Mouse (Mus musculus) embryonic facial prominence, embryonic 13.5 days (tissue): ENCODE measurements around the gene Gm17571. TPM values are rescaled to one million over a fixed set of nuclear protein-coding genes. Genes with fewer than 3 reads are reported as not detected.

ENCODE experiments used
- ATAC-seq: fragments of 200-750 bp; cut with Nextera tagmentation; 2 replicates; pipeline ENCODE4 v1.8.0; 2017; ENCODE audit warnings: low read depth; ENCODE audit not compliant: insufficient number of reproducible peaks, insufficient read depth, low FRiP score, low TSS enrichment
- H3K27ac ChIP-seq: fragments of 300-500 bp; sonication (generic); 2 replicates; pipeline ENCODE4 v1.5.1; 2015; ENCODE audit warnings: moderate library complexity, mild to moderate bottlenecking, inconsistent platforms
- H3K27me3 ChIP-seq: fragments of 300-500 bp; sonication (generic); 2 replicates; pipeline ENCODE4 v1.6.1; 2015; ENCODE audit warnings: mild to moderate bottlenecking, inconsistent platforms
- H3K36me3 ChIP-seq: fragments of 300-500 bp; sonication (generic); 2 replicates; pipeline ENCODE4 v1.6.1; 2015; ENCODE audit warnings: mild to moderate bottlenecking, inconsistent platforms
- H3K4me1 ChIP-seq: fragments of 300-500 bp; sonication (generic); 2 replicates; pipeline ENCODE4 v1.6.1; 2015; ENCODE audit warnings: inconsistent platforms
- H3K4me2 ChIP-seq: fragments of 300-500 bp; sonication (generic); 2 replicates; pipeline ENCODE4 v1.6.1; 2015; ENCODE audit warnings: moderate library complexity, mild to moderate bottlenecking, inconsistent platforms
- H3K4me3 ChIP-seq: fragments of 300-500 bp; sonication (generic); 2 replicates; pipeline ENCODE4 v1.5.1; 2015; ENCODE audit warnings: mild to moderate bottlenecking, inconsistent platforms
- H3K9ac ChIP-seq: fragments of 300-500 bp; sonication (generic); 2 replicates; pipeline ENCODE4 v1.6.1; 2015; ENCODE audit warnings: mild to moderate bottlenecking, inconsistent platforms
- H3K9me3 ChIP-seq: fragments of 300-500 bp; sonication (generic); 2 replicates; pipeline ENCODE4 v1.6.1; 2016; ENCODE audit warnings: inconsistent platforms
- WGBS: fragments of 180-500 bp; shearing (Covaris S2); methylation state at CpG from one replicate; pipeline ENCODE4 v1.1.7; 2015; ENCODE audit warnings: mixed read lengths; 5-methylcytosine and 5-hydroxymethylcytosine counted together
- polyA plus RNA-seq: library from polyadenylated mRNA; unstranded; fragments of >200 nt; fragmentation: Nextera tagmentation; extraction: Ambion mirVana; gene quantifications from 2 replicates; pipeline ENCODE4 v1.2.1, GENCODE M21; 2015

Gm17571 gene
- polyA plus RNA-seq, 1 experiment from 2014 or later = not detected

- H3K4me1 ChIP-seq = peaks cover 36% of the 10 kb centered on the region
- WGBS = 14% methylated on average over 7 of the region's 7 CpGs
- no peaks in the 10 kb centered on the region for H3K36me3 ChIP-seq
- no peak for ATAC-seq
- no peak overlapping the region for H3K27ac ChIP-seq
- H3K9ac ChIP-seq = no peak overlapping the region
- no peak overlapping the region for H3K4me3 ChIP-seq
- no peaks in the 10 kb centered on the region for H3K27me3 ChIP-seq
- no peaks in the 10 kb centered on the region for H3K9me3 ChIP-seq
- H3K4me2 ChIP-seq = no peak overlapping the region
These were observed 23.5 kb upstream of the Gm17571 start for GRCm38 (mm10) chr9:13470013-13470412.

GRCm38 (mm10) chr9:13468778-13469177, 22.2 kb upstream of the Gm17571 start:
- 0 out of 2 replicates have a peak overlapping the region, but pooled peaks have one; percentile 11 for H3K27ac ChIP-seq
- H3K9me3 ChIP-seq = no peaks in the 10 kb centered on the region
- ATAC-seq = no peak
- H3K36me3 ChIP-seq = no peaks in the 10 kb centered on the region
- no peak overlapping the region for H3K9ac ChIP-seq
- no peak overlapping the region for H3K4me2 ChIP-seq
- H3K27me3 ChIP-seq = no peaks in the 10 kb centered on the region
- H3K4me3 ChIP-seq = no peak overlapping the region
- peaks cover 34% of the 10 kb centered on the region for H3K4me1 ChIP-seq
- 74% methylated on average over 6 of the region's 6 CpGs for WGBS

GRCm38 (mm10) chr9:13467745-13468144, 21.2 kb upstream of the Gm17571 start:
- Histone ChIP-seq H3K9ac (no peak overlapping the region), H3K4me3 (no peak overlapping the region), H3K27me3 (no peaks in the 10 kb centered on the region), H3K27ac (no peak overlapping the region), H3K4me1 (peaks cover 34% of the 10 kb centered on the region), H3K36me3 (no peaks in the 10 kb centered on the region), H3K9me3 (no peaks in the 10 kb centered on the region), H3K4me2 (no peak overlapping the region)
- 73% methylated on average over 7 of the region's 7 CpGs for WGBS
- ATAC-seq = no peak

DNA sequence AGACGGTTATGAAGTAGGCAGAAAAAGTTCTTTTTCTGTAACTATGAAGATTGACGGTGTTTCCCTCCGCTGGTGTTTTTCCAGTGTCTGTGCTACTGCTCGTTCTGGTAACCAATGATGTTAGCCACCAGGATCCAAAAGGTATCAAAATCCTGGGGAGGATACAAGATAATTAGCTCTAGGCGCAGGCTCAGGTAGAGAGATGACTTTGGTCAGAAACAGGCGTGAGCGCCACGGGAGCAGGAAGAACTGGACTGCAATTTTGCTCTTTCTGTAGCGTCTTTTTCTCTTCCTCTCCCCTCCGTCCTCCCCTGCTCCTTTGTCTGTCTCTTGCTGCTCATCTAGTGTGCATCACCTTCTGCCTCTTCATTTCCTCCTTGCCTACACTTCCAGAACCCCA, 20.3 kb upstream of the Gm17571 start:
- Histone ChIP-seq H3K36me3 (no peaks in the 10 kb centered on the region), H3K27me3 (no peaks in the 10 kb centered on the region), H3K4me2 (no peak overlapping the region), H3K9me3 (no peaks in the 10 kb centered on the region), H3K9ac (no peak overlapping the region), H3K4me3 (no peak overlapping the region), H3K4me1 (peaks cover 34% of the 10 kb centered on the region), H3K27ac (no peak overlapping the region)
- 81% methylated on average over 10 of the region's 10 CpGs for WGBS
- no peak for ATAC-seq

DNA sequence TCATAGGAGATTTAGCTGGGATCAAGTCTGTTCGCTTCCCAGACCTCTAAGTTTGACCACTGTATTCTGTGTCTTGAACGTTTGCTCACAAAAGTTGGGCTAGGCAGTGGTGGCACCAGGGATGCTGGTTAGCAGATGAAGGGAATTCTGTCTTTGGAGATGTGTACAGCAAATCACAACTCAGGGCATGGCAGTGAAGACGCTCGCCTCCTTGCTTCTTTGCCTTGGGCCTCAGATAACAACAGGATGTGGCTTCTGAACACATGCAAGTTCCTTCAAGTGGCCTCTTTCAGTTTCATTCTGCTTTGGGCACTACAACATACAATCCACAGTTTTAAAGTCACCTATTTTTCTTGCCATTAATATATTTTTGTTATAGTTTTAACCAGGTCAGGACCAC, 19.8 kb upstream of the Gm17571 start:
- ATAC-seq = no peak
- H3K27me3 ChIP-seq = no peaks in the 10 kb centered on the region
- no peaks in the 10 kb centered on the region for H3K9me3 ChIP-seq
- H3K27ac ChIP-seq = no peak overlapping the region
- H3K4me1 ChIP-seq = peaks cover 34% of the 10 kb centered on the region
- no peak overlapping the region for H3K4me2 ChIP-seq
- no peaks in the 10 kb centered on the region for H3K36me3 ChIP-seq
- H3K9ac ChIP-seq = no peak overlapping the region
- H3K4me3 ChIP-seq = no peak overlapping the region
- 65% methylated on average over 4 of the region's 4 CpGs for WGBS

GRCm38 (mm10) chr9:13465358-13466020, 18.9 kb upstream of the Gm17571 start:
- Histone ChIP-seq H3K9me3 (no peaks in the 10 kb centered on the region), H3K9ac (no peak overlapping the region), H3K4me3 (no peak overlapping the region), H3K27me3 (no peaks in the 10 kb centered on the region), H3K27ac (no peak overlapping the region), H3K36me3 (no peaks in the 10 kb centered on the region), H3K4me1 (peaks cover 34% of the 10 kb centered on the region), H3K4me2 (no peak overlapping the region)
- no peak for ATAC-seq
- 60% methylated on average over 4 of the region's 4 CpGs for WGBS

DNA sequence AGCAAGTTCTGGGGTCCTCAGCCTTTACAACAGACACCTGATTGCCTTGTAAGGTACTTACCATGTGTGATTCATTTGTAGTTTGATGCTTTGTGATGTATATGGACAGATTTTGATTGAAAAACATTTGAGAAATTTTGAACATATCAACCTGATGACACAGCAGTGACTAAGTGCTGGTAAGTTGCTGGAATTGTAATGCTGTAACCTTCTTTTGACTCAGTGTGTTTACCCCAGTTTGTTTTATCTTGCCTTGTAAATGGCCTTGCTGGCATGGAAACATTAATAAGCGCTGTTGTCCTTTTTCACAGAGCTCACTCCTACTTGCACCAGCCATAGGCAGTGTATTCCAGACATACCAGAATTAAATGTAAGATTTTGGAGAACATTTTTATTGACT, 14.4 kb upstream of the Gm17571 start:
- no peak overlapping the region for H3K4me3 ChIP-seq
- no peaks in the 10 kb centered on the region for H3K9me3 ChIP-seq
- WGBS = 93% methylated on average over 1 of the region's 1 CpGs
- no peaks in the 10 kb centered on the region for H3K27me3 ChIP-seq
- ATAC-seq = no peak
- no peak overlapping the region for H3K27ac ChIP-seq
- no peaks in the 10 kb centered on the region for H3K36me3 ChIP-seq
- no peak overlapping the region for H3K4me2 ChIP-seq
- no peak overlapping the region for H3K9ac ChIP-seq
- peaks cover 23% of the 10 kb centered on the region; the same call in 1 of the 2 replicates for H3K4me1 ChIP-seq

DNA sequence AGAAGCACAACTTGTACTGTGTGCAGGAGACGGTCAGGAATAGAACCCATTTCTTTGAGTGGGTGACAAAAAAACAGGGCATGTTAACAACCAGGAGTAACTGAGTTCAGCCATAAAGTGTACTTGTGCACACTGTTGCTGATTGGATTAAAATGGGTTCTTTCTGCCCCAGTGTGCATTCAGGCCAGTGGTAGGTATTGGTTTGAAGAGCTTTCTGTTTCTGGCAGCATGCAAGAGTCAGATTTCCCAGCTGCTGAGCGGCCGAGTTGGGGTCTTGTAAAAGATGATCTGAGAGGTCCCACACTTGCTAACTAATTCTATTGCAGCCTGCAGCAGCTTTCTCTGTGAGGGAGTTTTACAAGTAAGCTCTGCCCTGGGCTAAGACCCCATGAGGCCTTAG, 13.5 kb upstream of the Gm17571 start:
- Histone ChIP-seq H3K9me3 (no peaks in the 10 kb centered on the region), H3K4me3 (no peak overlapping the region), H3K4me1 (peaks cover 20% of the 10 kb centered on the region), H3K4me2 (no peak overlapping the region), H3K9ac (no peak overlapping the region), H3K27ac (no peak overlapping the region), H3K27me3 (no peaks in the 10 kb centered on the region), H3K36me3 (no peaks in the 10 kb centered on the region)
- 65% methylated on average over 3 of the region's 3 CpGs for WGBS
- no peak for ATAC-seq

DNA sequence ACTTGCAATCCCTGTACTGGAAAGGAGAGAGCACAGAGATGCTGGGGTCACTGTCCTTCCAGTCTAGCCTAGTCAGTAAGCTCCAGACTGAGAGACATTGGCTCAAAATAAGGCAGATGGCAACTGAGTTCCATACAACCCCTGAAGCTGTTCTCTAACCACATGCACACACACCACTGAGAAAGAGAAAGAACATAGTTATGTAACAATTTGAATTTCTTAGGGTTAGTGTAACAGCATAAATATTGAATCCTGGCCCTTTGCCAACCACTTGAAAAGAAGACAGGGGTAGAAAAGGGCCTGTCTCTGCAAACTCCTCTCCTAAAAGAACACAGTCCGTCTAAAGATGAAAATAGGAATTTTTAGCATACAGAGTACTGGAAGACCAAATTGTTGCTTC, 12.8 kb upstream of the Gm17571 start:
- Histone ChIP-seq H3K27ac (no peak overlapping the region), H3K9ac (no peak overlapping the region), H3K9me3 (no peaks in the 10 kb centered on the region), H3K4me1 (peaks cover 26% of the 10 kb centered on the region), H3K4me3 (no peak overlapping the region), H3K4me2 (no peak overlapping the region), H3K27me3 (no peaks in the 10 kb centered on the region), H3K36me3 (no peaks in the 10 kb centered on the region)
- no peak for ATAC-seq
- WGBS = 49% methylated on average over 1 of the region's 1 CpGs

DNA sequence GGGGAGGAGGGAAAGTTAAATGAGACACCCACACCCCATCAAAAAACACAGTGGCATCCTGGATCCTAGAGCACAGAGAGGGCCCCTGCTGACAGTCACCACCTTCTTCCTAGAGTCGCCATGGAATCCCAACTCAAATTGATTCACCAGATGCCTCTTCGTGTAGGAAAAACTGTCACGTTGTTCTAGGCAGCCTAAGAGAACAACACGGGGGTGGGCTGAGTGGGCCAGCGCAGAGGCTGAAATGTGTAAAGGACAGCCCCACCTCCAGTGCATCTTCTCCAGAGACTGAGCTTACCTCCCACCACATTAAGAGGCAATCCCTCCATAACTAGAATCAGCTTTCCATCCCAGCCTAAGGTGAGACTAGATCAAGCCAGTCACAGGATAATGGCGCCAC, 11.2 kb upstream of the Gm17571 start:
- no peak for ATAC-seq
- WGBS = 79% methylated on average over 6 of the region's 6 CpGs
- H3K27me3 ChIP-seq = no peaks in the 10 kb centered on the region

GRCm38 (mm10) chr9:13455231-13455630, 8.7 kb upstream of the Gm17571 start:
- H3K27ac ChIP-seq = peak overlapping the region; percentile 55; the same call in 1 of the 2 replicates
- no peak for ATAC-seq
- no peaks in the 10 kb centered on the region for H3K36me3 ChIP-seq
- no peak overlapping the region for H3K4me2 ChIP-seq
- H3K9ac ChIP-seq = no peak overlapping the region
- H3K27me3 ChIP-seq = no peaks in the 10 kb centered on the region
- no peaks in the 10 kb centered on the region for H3K9me3 ChIP-seq
- no peak overlapping the region for H3K4me3 ChIP-seq
- peaks cover 25% of the 10 kb centered on the region for H3K4me1 ChIP-seq
- 51% methylated on average over 1 of the region's 1 CpGs for WGBS

More for the DNA sequence above, 11.2 kb upstream of the Gm17571 start:
- Histone ChIP-seq H3K9ac (no peak overlapping the region), H3K4me1 (peaks cover 26% of the 10 kb centered on the region), H3K4me2 (no peak overlapping the region), H3K9me3 (no peaks in the 10 kb centered on the region), H3K27ac (no peak overlapping the region), H3K4me3 (no peak overlapping the region), H3K36me3 (no peaks in the 10 kb centered on the region)

GRCm38 (mm10) chr9:13454651-13455123, 8.1 kb upstream of the Gm17571 start:
- Histone ChIP-seq H3K4me3 (no peak overlapping the region), H3K27ac (peak overlapping the region; percentile 55; the same call in 1 of the 2 replicates), H3K9me3 (no peaks in the 10 kb centered on the region), H3K4me1 (peaks cover 22% of the 10 kb centered on the region), H3K9ac (no peak overlapping the region), H3K27me3 (no peaks in the 10 kb centered on the region), H3K4me2 (0 out of 2 replicates have a peak overlapping the region, but pooled peaks have one; percentile 11), H3K36me3 (no peaks in the 10 kb centered on the region)
- ATAC-seq = no peak
- 35% methylated on average over 7 of the region's 7 CpGs for WGBS
